Mouse (Mus musculus) liver, embryonic 14.5 days (tissue): ENCODE data around the gene Gm6309.

ENCODE experiments used
- CTCF ChIP-seq: IDR thresholded peaks from 2 replicates; pipeline ENCODE4 v1.5.1; 2016; ENCODE audit warnings: antibody characterized with exemption, low read depth, control low read depth
- EP300 ChIP-seq: IDR thresholded peaks from 2 replicates; pipeline ENCODE4 v1.6.1; 2016; ENCODE audit warnings: antibody characterized with exemption, low read depth

DNA sequence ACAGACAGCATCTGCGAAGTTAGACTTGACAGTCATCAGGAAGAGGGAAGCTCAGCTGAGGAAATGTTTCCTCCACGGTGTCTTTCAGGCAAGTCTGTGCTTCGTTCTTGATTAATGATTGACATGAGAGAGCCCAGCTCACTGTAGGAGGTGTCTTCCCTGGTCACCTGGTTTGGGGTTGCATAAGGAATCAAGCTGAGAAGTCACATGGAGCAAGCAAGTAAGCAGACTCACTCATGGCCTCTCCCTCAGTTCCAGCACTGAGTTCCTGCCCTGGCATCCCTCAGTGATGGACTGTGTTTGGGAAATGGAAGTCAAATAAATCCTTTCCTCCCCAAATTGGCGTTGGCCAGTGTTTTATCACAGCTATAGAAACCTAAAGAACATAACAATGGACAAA, 19.6 kb upstream of the Gm6309 start:
- TF ChIP-seq CTCF (no peak), EP300 (no peak)
